Mouse (Mus musculus): ENCODE data around the gene Fstl4.
"Not testable (repeated sequence)": the region's sequence is repeated elsewhere in the genome, so short reads cannot be mapped to it uniquely, and the experiment has no call there.

Fstl4 gene

GRCm38 (mm10) chr11:53140196-53140595 is 375.8 kb downstream of the Fstl4 start:
- DNase-seq: no peak

DNA sequence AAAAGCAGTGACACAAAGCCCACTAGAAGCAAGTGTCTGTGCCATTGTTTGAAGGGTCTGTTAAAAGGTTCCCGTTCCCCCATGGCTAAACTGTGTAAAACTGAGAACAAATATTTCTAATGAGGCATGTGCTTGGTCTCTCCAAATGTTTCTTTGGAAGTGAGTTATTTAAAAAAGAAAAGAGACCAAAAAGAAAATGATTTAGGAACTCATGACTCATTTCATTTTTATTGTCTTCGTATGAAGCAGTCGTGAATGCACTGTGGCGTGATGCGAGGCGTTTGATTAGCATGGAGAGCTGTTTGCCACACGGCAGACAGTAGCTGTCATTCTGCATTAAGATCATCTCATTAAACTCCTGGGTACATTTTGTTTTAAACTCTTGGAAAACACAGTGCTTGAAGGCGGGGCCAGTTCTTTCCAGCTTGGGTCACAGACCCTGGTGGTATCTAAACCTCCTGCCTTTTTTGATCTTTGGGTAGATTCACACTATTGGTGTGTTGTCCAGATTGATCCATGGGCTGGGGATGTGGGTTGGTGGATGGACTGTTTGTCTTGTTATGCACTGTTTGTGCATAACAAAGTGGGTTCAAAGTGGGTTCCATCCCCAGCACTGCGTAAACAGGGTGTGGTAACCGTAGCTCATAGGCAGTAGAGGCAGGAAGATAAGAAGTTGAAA is 376.4 kb downstream of the Fstl4 start:
- DNase-seq: no peak

DNA sequence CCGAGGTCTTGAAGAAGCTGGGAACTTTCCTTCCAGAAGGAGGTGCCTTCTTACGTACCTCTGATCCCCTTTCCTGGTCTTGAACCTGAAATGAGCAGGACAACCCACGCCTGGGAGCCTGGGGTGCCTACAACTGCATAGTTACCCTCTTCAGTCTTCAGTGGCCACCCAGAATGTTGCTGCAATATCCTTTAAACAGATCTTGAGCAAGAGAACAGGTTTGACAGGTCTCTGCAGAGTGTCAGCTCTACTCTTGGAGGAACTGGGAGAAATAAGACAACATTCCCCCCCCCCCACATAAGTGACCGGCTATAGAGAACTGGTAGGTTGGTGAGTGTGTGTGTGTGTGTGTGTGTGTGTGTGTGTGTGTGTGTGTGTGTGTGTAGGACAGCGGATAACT is 379.1 kb downstream of the Fstl4 start:
- no peak for DNase-seq

- DNase-seq: no peak
Observed at GRCm38 (mm10) chr11:53144506-53144905, 380.1 kb downstream of the Fstl4 start.

GRCm38 (mm10) chr11:53146290-53146689 is 381.9 kb downstream of the Fstl4 start:
- DNase-seq: peak; percentile 69 to 78

DNA sequence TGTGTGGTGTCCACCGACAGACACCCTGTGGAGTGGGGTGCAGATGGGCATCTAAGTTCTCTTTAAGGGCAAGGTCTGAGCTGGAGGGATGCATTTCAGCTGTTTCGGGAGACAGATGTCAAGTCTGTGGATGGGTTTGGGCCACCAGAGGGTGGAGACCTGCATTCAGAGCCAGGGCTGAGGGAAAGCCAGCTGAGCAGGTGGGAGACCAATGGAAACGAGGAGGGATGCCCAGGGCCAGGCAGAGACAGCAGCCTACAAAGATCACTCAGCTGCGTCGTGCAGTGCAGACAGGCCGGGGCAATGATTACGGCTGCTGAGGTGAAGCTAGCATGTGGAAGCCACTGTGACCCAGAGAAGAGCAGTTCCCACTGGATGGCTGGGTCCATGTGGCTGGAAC is 392.0 kb downstream of the Fstl4 start:
- DNase-seq: no peak

- peak in 1 of 2 experiments; percentile 31 for DNase-seq
Observed at GRCm38 (mm10) chr11:53157621-53158259, 393.3 kb downstream of the Fstl4 start.

- no peak for DNase-seq
Observed at GRCm38 (mm10) chr11:53162385-53162784, 398.0 kb downstream of the Fstl4 start.

- no peak for DNase-seq
Observed at GRCm38 (mm10) chr11:53166478-53166877, 402.0 kb downstream of the Fstl4 start.

GRCm38 (mm10) chr11:53182177-53182852 is 417.9 kb downstream of the Fstl4 start:
- no peak for DNase-seq

DNA sequence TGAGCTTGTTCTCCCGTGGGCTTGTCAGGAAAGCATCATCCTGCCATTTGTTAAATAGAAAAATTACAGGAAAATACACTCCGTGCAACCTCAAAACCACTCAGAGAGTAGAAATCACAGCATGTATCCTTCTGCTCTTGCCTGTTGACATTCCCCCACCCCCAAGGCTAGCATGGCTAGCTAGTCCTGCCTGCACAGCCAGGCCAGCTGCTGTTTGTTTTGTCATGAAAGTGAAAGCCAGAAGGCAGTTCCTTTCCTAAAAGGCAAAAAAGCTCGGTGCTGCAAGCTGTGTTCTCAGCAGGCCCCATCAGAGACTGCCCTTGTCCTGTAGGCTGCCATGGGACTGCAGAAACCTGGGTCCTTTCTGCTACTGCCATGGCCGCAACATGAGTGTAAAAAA is 418.4 kb downstream of the Fstl4 start:
- peak; percentile 12 to 27 for DNase-seq

- DNase-seq: no peak
Observed at GRCm38 (mm10) chr11:53184046-53184445, 419.6 kb downstream of the Fstl4 start.

DNA sequence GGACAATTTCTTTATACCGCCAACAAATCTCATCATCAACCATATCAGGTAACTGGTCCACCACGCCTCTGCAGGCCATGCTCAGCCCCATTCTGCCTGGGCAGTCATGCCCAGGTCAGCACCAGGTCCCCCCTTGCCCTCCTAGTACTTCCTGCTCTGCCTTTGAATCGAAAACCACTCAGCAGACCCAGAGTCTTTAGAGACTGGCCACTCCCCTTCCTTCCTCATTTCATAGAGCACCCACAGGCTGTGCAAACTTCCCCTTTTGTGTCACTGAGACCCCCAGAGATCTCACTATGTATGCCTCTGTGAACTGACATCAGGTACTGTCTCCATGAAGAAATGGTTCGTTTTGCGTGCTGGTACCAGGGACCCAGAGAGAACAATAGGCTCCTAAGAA is 420.3 kb downstream of the Fstl4 start:
- no peak for DNase-seq

DNA sequence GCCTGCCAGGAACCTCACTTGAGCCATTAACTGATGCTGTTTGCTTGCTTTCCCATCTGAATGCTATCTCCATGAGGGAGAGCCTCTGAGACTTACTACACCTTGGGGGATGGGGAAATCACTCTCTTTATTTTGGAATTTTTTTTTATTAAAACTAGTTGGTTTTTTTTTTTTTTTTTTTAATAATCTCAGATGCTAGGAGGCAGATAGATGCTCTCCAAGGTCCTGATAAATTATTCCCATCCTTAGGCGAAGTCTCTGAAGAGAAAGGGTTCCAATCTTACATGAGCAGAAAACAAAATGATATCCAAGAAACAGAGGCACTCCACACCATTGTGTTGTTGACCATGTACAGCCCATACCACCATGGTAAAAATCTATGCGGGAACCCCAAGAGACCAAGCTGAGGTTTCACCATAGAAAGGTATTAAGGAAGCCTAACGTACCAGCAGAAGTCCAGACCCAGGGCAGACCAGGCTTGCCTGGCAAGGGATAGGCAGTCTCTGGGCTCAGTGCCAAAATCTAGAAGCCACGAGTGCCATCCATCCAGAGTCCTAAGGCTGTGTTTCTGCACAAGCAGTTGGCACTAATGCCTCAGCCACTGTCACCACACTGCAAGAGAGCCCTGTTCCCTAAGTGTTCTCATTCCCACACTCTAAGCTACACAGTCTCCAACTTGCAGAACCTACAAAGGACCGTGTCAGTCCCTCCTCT is 423.1 kb downstream of the Fstl4 start:
- DNase-seq: peak; percentile 33 to 63

- DNase-seq: not testable (repeated sequence)
Observed at GRCm38 (mm10) chr11:53196551-53196950, 432.1 kb downstream of the Fstl4 start.

DNA sequence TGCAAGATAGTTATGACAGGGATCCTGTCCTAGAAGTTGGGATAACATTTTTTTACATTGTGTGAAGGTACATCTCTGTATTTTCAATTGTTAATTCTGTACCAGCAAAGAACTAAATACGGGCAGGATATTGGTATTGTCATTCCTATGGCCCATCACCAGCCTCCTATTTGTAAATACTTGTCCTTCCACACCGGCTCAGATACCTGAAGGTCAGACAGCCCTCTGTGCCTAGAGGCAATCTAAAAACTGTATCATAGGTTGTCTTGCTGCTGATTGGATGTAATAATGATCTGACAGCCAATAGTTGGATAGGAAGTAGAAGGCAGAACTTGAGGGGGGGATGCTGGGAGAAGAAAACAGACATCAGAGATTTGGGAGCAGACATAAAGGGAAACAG is 432.7 kb downstream of the Fstl4 start:
- no peak for DNase-seq

GRCm38 (mm10) chr11:53202459-53203250 is 438.2 kb downstream of the Fstl4 start:
- DNase-seq: no peak

DNA sequence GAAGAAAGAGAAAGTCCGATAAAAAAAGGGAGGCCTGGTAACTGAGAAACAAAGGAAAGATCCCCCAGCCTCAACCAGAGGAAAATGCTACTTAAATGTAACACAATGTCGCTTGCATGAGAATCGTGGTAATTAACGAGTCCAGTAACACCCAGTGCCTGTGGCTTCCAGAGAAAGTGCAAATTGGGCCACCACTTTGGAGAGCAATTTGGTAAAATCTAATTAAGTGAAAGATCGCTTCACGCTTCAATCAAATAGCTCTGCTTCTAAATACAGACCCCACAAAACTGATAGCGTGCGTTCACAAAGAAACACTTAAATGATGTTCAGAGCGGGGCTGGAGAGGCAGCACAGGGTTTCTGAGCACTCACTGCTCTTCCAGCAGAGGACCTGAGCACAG is 446.4 kb downstream of the Fstl4 start:
- no peak for DNase-seq

DNA sequence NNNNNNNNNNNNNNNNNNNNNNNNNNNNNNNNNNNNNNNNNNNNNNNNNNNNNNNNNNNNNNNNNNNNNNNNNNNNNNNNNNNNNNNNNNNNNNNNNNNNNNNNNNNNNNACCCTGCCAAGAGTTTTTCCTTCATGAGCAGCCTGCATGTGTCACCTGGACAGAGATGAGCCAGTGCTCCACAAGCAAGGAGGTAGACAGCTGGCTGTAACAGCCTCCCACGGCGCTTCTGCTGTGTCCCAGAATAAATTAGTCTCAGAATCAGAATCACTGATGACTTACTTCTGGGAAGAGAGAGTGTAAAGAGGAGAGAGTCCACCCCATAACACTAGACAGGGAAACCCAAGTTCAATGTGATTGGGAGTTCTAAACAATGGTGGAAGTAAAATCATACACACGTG is 464.6 kb downstream of the Fstl4 start:
- DNase-seq: no peak

DNA sequence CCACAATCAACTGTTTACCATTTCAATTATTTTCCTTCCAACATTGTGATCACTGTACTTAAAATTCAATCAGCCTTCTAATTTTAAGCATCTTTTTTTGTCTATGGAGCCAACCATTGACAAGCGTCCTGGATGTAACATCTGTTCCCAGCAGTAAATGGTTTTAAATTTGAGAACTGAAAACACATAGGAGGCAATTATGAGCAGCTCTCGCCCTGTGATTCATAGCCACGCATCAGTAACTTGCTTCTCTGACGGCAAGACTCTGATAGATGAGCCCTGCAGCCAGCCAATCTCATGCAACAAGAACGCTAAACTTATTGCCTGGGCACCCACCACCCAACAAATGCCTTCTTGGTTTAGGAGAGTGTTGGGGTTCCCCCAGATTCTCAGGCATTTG is 467.4 kb downstream of the Fstl4 start:
- no peak for DNase-seq

DNA sequence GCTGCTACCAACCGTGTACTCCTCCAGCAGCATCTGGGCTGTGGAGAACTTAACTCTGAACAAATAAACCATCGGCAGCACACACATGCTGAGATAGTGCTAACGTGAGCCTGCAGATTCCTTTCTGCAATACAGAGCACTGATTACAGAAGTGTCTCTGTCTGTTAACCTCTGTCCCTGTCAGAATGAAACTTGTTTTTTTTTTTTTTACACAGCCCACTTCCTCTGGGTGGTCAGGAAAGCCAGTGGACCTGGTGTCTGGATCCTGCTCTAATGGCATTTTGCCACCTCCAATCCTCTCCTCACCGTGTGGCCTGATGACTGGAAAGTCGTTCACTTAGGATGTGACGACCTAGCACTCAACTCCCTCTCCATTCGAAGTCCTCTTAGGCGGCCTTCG is 469.2 kb downstream of the Fstl4 start:
- no peak for DNase-seq

Measured in cerebellum, postnatal 25 days (tissue).